In the genomic region with DNA sequence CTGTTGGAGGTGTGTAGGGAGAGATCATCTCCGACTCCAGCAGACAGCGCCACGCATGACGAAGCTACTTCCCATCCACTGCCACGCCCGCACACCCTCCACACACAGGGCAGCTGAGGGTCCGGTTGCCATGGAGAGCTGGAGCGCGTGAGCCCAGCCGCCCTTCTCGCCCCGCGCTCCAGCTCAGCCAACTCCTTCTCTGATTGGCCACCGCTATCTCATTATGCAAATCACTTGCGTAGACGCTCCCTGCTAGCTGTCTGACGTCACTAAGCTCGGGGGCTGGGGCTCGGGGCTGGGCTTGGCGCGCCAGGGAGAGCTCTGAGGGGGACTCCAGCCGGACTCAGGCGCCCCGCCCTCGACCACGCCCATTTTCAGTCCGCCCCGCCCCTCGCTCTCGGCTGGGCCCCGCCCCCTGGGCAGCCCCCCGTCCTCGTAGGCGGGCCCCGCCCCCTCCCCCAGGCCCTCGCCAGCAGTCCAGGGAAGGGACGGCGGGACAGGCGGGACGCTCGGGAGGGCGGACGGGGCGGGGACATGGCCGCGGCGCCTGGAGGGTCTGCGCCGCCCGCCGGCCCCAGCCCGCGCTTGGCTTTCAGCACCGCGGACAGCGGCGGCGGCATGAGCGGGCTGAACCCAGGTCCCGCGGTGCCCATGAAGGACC, we compare ENCODE assay signal across 8 mouse cellular contexts. TPM values are rescaled to one million over a fixed set of nuclear protein-coding genes. Genes with fewer than 3 reads are reported as not detected.
A peak's percentile ranks its signal among the peaks of the same experiment; 100 is the strongest.
DNase-seq lines count a peak whose midpoint lies in the region; ATAC-seq and TF ChIP-seq lines count a peak whose summit lies in the region.

A gene (plus strand): TSS at position 74 of the 661 bp plus-strand sequence.

- H3K4me1 ChIP-seq in CH12.LX (ENCODE audit: control insufficient read depth in 1 of 2, insufficient read depth in 2 of 2), result peaks cover 5 to 10% of the 10 kb centered on the region in 2 experiments
- H3K4me1 ChIP-seq in forebrain, embryonic 10.5 days, result peaks cover 21% of the 10 kb centered on the region
- H3K4me1 ChIP-seq in heart, embryonic 15.5 days (replicated peaks), result peaks cover 15% of the 10 kb centered on the region
- H3K4me1 ChIP-seq in liver, embryonic 14.5 days (replicated peaks; ENCODE audit: control insufficient read depth in 2 of 2, insufficient read depth in 2 of 2, low read length in 1 of 2), result peaks cover 4 to 7% of the 10 kb centered on the region in 2 experiments
- H3K4me1 ChIP-seq in stomach, embryonic 15.5 days, result peaks cover 11% of the 10 kb centered on the region

- no peak for TF ChIP-seq RAD21 in CH12.LX (IDR thresholded peaks at IDR 0.05; ENCODE audit: low read depth, low read length)

- no peak for TF ChIP-seq CTCF in CH12.LX (conservative IDR thresholded peaks at IDR 0.05 in 1 of 2, IDR thresholded peaks at IDR 0.05 in 1 of 2; ENCODE audit: low read depth in 2 of 2, low read length in 2 of 2)
- TF ChIP-seq CTCF in liver, embryonic 14.5 days (IDR thresholded peaks at IDR 0.05; ENCODE audit: low read depth), result no peak

- peak within 1 kb of the TSS in 2 of 3 experiments; percentile 34 to 63 for H3K4me3 ChIP-seq in CH12.LX (replicated peaks in 1 of 3; ENCODE audit: low read depth in 2 of 3, low read length in 2 of 3, poor library complexity in 1 of 3)
- peak within 1 kb of the TSS; percentile 51 for H3K4me3 ChIP-seq in forebrain, embryonic 10.5 days
- H3K4me3 ChIP-seq in heart, embryonic 15.5 days, result peak within 1 kb of the TSS; percentile 57
- H3K4me3 ChIP-seq in liver, embryonic 14.5 days (ENCODE audit: insufficient read depth in 1 of 2, low read depth in 2 of 2, low read length in 2 of 2), result peak within 1 kb of the TSS; percentile 32 to 58; a peak in 3 of 4 replicates
- H3K4me3 ChIP-seq in stomach, embryonic 15.5 days (replicated peaks), result peak within 1 kb of the TSS; percentile 42

- H3K36me3 ChIP-seq in CH12.LX (replicated peaks in 1 of 2; ENCODE audit: control insufficient read depth in 1 of 2, insufficient read depth in 1 of 2, low read length in 1 of 2), result no peaks in the 10 kb centered on the region
- H3K36me3 ChIP-seq in forebrain, embryonic 10.5 days (replicated peaks), result no peaks in the 10 kb centered on the region
- no peaks in the 10 kb centered on the region for H3K36me3 ChIP-seq in heart, embryonic 15.5 days
- no peaks in the 10 kb centered on the region for H3K36me3 ChIP-seq in liver, embryonic 14.5 days (replicated peaks; ENCODE audit: control insufficient read depth, insufficient read depth, low read depth)
- no peaks in the 10 kb centered on the region for H3K36me3 ChIP-seq in stomach, embryonic 15.5 days

- ATAC-seq in heart, embryonic 15.5 days (replicated peaks; ENCODE audit: insufficient number of reproducible peaks, insufficient read depth, low FRiP score, low read depth), result peak; percentile 97
- peak; percentile 96 for ATAC-seq in liver, embryonic 14.5 days (ENCODE audit: insufficient read depth)
- ATAC-seq in stomach, embryonic 15.5 days (ENCODE audit: insufficient read depth, low FRiP score, low read depth), result peak; percentile 98

- peak; percentile 88 for DNase-seq in CH12.LX (ENCODE audit: extremely low read depth)
- DNase-seq in c-Kit-positive CD71-negative TER-119-negative erythroid progenitor cells, embryonic 14.5 days (ENCODE audit: low read depth), result peak; percentile 85
- peak; percentile 100 for DNase-seq in forebrain, embryonic 10.5 days (ENCODE audit: extremely low spot score, low spot score)
- peak; percentile 94 for DNase-seq in kidney, postnatal 14 days
- DNase-seq in liver, embryonic 14.5 days (ENCODE audit: low read depth in 3 of 3, low spot score in 3 of 3), result peak; percentile 79 to 86 (median 80)
- DNase-seq in neural tube, embryonic 10.5 days (ENCODE audit: extremely low spot score, low spot score), result peak; percentile 100

- in situ Hi-C loops in CH12.LX (cut with MboI; ENCODE audit: low pct_ligation_motif_present, low pct_unique_long_range_greater_than_20kb, low sequenced_read_pairs), result no loop called here

- dilution Hi-C loops in CH12.LX (cut with MboI; ENCODE audit: extremely low pct_ligation_motif_present, extremely low pct_unique_long_range_greater_than_20kb, low sequenced_read_pairs), result no loop called here

- no peaks in the 10 kb centered on the region for H3K9me3 ChIP-seq in CH12.LX (replicated peaks; ENCODE audit: low read length)
- H3K9me3 ChIP-seq in forebrain, embryonic 10.5 days, result no peaks in the 10 kb centered on the region
- H3K9me3 ChIP-seq in heart, embryonic 15.5 days (replicated peaks), result no peaks in the 10 kb centered on the region
- H3K9me3 ChIP-seq in liver, embryonic 14.5 days (ENCODE audit: control insufficient read depth, low read length), result no peaks in the 10 kb centered on the region
- H3K9me3 ChIP-seq in stomach, embryonic 15.5 days, result no peaks in the 10 kb centered on the region

- peak within 1 kb of the TSS; percentile 1; the same call in 1 of the 2 replicates for H3K9ac ChIP-seq in CH12.LX (ENCODE audit: insufficient read depth, low read depth)
- no peak within 1 kb of the TSS for H3K9ac ChIP-seq in heart, embryonic 15.5 days
- H3K9ac ChIP-seq in liver, embryonic 14.5 days (replicated peaks), result no peak within 1 kb of the TSS
- H3K9ac ChIP-seq in stomach, embryonic 15.5 days, result no peak within 1 kb of the TSS

- under 1% methylated on average over 59 of the region's 61 CpGs for WGBS in forebrain, embryonic 10.5 days
- WGBS in heart, embryonic 15.5 days, result under 1% methylated on average over 60 of the region's 61 CpGs
- WGBS in liver, embryonic 14.5 days (ENCODE audit: insufficient replicate concordance), result under 1% methylated on average over 60 of the region's 61 CpGs
- under 1% methylated on average over 61 of the region's 61 CpGs for WGBS in stomach, embryonic 15.5 days

- TF ChIP-seq POLR2A in CH12.LX (IDR thresholded peaks at IDR 0.05; ENCODE audit: low read depth, low read length), result no peak

- no peak within 1 kb of the TSS for H3K27ac ChIP-seq in CH12.LX (ENCODE audit: insufficient read depth, low read depth)
- peak within 1 kb of the TSS; percentile 54 for H3K27ac ChIP-seq in forebrain, embryonic 10.5 days
- H3K27ac ChIP-seq in heart, embryonic 15.5 days, result no peak within 1 kb of the TSS
- H3K27ac ChIP-seq in liver, embryonic 14.5 days, result no peak within 1 kb of the TSS
- H3K27ac ChIP-seq in stomach, embryonic 15.5 days, result no peak within 1 kb of the TSS

- TF ChIP-seq EP300 in CH12.LX (IDR thresholded peaks at IDR 0.05; ENCODE audit: low read length), result no peak
- TF ChIP-seq EP300 in liver, embryonic 14.5 days (IDR thresholded peaks at IDR 0.05; ENCODE audit: low read depth), result no peak

- H3K27me3 ChIP-seq in CH12.LX (replicated peaks), result peaks cover 68% of the 10 kb centered on the region
- H3K27me3 ChIP-seq in forebrain, embryonic 10.5 days (ENCODE audit: poor library complexity, severe bottlenecking), result peaks cover 54% of the 10 kb centered on the region
- peaks cover 59% of the 10 kb centered on the region for H3K27me3 ChIP-seq in heart, embryonic 15.5 days
- H3K27me3 ChIP-seq in liver, embryonic 14.5 days (ENCODE audit: control insufficient read depth, insufficient read depth, low read length), result peaks cover 36% of the 10 kb centered on the region
- H3K27me3 ChIP-seq in stomach, embryonic 15.5 days (replicated peaks), result no peaks in the 10 kb centered on the region

- H3K79me2 ChIP-seq in CH12.LX (replicated peaks; ENCODE audit: control insufficient read depth, extremely low read depth, insufficient read depth, poor library complexity, severe bottlenecking), result no peaks in the 10 kb centered on the region

- H3K4me2 ChIP-seq in CH12.LX (ENCODE audit: insufficient read depth, low read depth, poor library complexity, severe bottlenecking), result peak within 1 kb of the TSS; percentile 83
- H3K4me2 ChIP-seq in heart, embryonic 15.5 days, result peak within 1 kb of the TSS; percentile 82
- H3K4me2 ChIP-seq in liver, embryonic 14.5 days (ENCODE audit: low read depth), result peak within 1 kb of the TSS; percentile 84
- H3K4me2 ChIP-seq in stomach, embryonic 15.5 days, result peak within 1 kb of the TSS; percentile 80

TF ChIP-seq in CH12.LX, 34 proteins besides CTCF, POLR2A, EP300 and RAD21:
- TF ChIP-seq SIN3A (IDR thresholded peaks at IDR 0.05; ENCODE audit: low read length) (peak; percentile 73; the same call in 1 of the 2 replicates), MAX (IDR thresholded peaks at IDR 0.05; ENCODE audit: low read length) (peak; percentile 36; the same call in 1 of the 2 replicates), MXI1 (IDR thresholded peaks at IDR 0.05; ENCODE audit: low read depth, low read length) (peak; percentile 95), HCFC1 (IDR thresholded peaks at IDR 0.05; ENCODE audit: low read depth, low read length) (no peak)

RNA-seq across cellular contexts. Expression of the gene that starts here (rescaled TPM):
- total RNA-seq in CH12.LX (2012; rRNA removed) (not detected in 2 replicates), CH12.LX (2014; rRNA removed) (not detected in 2 replicates)
- polyA plus RNA-seq in CH12.LX (2012; ENCODE audit: insufficient read length, low read depth), result not detected in 2 replicates
- 1.3 and 3.1 TPM in 2 replicates for polyA plus RNA-seq in forebrain, embryonic 10.5 days (2016; fragmentation: Nextera tagmentation; extraction: Ambion mirVana)
- polyA plus RNA-seq in heart, embryonic 15.5 days (2015; fragmentation: Nextera tagmentation; extraction: Ambion mirVana), result 0.06 and 0.51 TPM in 2 replicates
- polyA plus RNA-seq in liver, embryonic 14.5 days (2012; rRNA removed), result 0.02 and 0.04 TPM in 2 replicates
- polyA plus RNA-seq in liver, embryonic 14.5 days (2014; fragmentation: Nextera tagmentation; extraction: Ambion mirVana), result not detected in 2 replicates
- 3.4 and 4.5 TPM in 2 replicates for polyA plus RNA-seq in stomach, embryonic 15.5 days (2015; fragmentation: Nextera tagmentation; extraction: Ambion mirVana)

Comparison
In these comparisons a context has a peak if more than half of its experiments do, and no peak if none do; other contexts are left out.
1. Peak in DNase-seq, H3K4me3 ChIP-seq, H3K9ac ChIP-seq and H3K4me2 ChIP-seq in CH12.LX; RNA of the gene not detected or under 1 TPM.
2. Peak in ATAC-seq, H3K4me3 ChIP-seq and H3K4me2 ChIP-seq in heart, embryonic 15.5 days; RNA of the gene not detected or under 1 TPM.
3. Peak in DNase-seq, ATAC-seq, H3K4me3 ChIP-seq and H3K4me2 ChIP-seq in liver, embryonic 14.5 days; RNA of the gene not detected or under 1 TPM.